Mouse (Mus musculus): Measurements from ENCODE around the gene Vwce. TPM values are rescaled to one million over a fixed set of nuclear protein-coding genes. Genes with fewer than 3 reads are reported as not detected.

Vwce gene
- polyA plus RNA-seq, 1 experiment from 2014 or later, result 2.8 TPM

- 93% methylated on average over 2 of the region's 2 CpGs for WGBS
- no peak overlapping the region for H3K27ac ChIP-seq
- DNase-seq (ENCODE audit: low spot score), result no peak
- no peak overlapping the region for H3K4me3 ChIP-seq
- H3K27me3 ChIP-seq (ENCODE audit: low read depth, poor library complexity, severe bottlenecking), result no peaks in the 10 kb centered on the region
- H3K36me3 ChIP-seq, result no peaks in the 10 kb centered on the region
- H3K4me1 ChIP-seq, result peaks cover 25% of the 10 kb centered on the region
- H3K9me3 ChIP-seq (replicated peaks), result no peaks in the 10 kb centered on the region
Observed at GRCm38 (mm10) chr19:10685727-10686126, 51.7 kb downstream of the Vwce start.

GRCm38 (mm10) chr19:10688537-10689352 lies 54.7 kb downstream of the Vwce start, which contains the start of gene Vps37c:
Gene Vps37c, plus strand, starts transcription at chr19:10688735.
- Histone ChIP-seq H3K27me3 (ENCODE audit: low read depth, poor library complexity, severe bottlenecking) (no peaks in the 10 kb centered on the region), H3K4me3 (peak within 1 kb of the TSS; percentile 90), H3K4me1 (peaks cover 25% of the 10 kb centered on the region), H3K36me3 (0 out of 2 replicates have a peak, but pooled peaks cover 3% of the 10 kb centered on the region), H3K9me3 (replicated peaks) (no peaks in the 10 kb centered on the region), H3K27ac (peak within 1 kb of the TSS; percentile 97)
- peak; percentile 95 for DNase-seq (ENCODE audit: low spot score)
- WGBS, result under 1% methylated on average over 74 of the region's 74 CpGs

- Histone ChIP-seq H3K9me3 (replicated peaks) (no peaks in the 10 kb centered on the region), H3K36me3 (0 out of 2 replicates have a peak, but pooled peaks cover 3% of the 10 kb centered on the region), H3K27ac (peak overlapping the region; percentile 97), H3K4me3 (peak overlapping the region; percentile 90), H3K4me1 (peaks cover 25% of the 10 kb centered on the region), H3K27me3 (ENCODE audit: low read depth, poor library complexity, severe bottlenecking) (no peaks in the 10 kb centered on the region)
- no peak for DNase-seq (ENCODE audit: low spot score)
- 74% methylated on average over 5 of the region's 5 CpGs for WGBS
Observed at GRCm38 (mm10) chr19:10689470-10690166, 55.6 kb downstream of the Vwce start.

GRCm38 (mm10) chr19:10690336-10690735 lies 56.3 kb downstream of the Vwce start:
- Histone ChIP-seq H3K27me3 (ENCODE audit: low read depth, poor library complexity, severe bottlenecking) (no peaks in the 10 kb centered on the region), H3K4me3 (peak overlapping the region; percentile 90; the same call in 1 of the 2 replicates), H3K36me3 (0 out of 2 replicates have a peak, but pooled peaks cover 3% of the 10 kb centered on the region), H3K4me1 (peaks cover 26% of the 10 kb centered on the region), H3K9me3 (replicated peaks) (no peaks in the 10 kb centered on the region), H3K27ac (0 out of 2 replicates have a peak overlapping the region, but pooled peaks have one; percentile 97)
- 86% methylated on average over 3 of the region's 3 CpGs for WGBS
- DNase-seq (ENCODE audit: low spot score), result no peak

- no peaks in the 10 kb centered on the region for H3K9me3 ChIP-seq (replicated peaks)
- no peaks in the 10 kb centered on the region for H3K27me3 ChIP-seq (ENCODE audit: low read depth, poor library complexity, severe bottlenecking)
- 0 out of 2 replicates have a peak, but pooled peaks cover 3% of the 10 kb centered on the region for H3K36me3 ChIP-seq
- no peak overlapping the region for H3K4me3 ChIP-seq
- DNase-seq (ENCODE audit: low spot score), result no peak
- no peak overlapping the region for H3K27ac ChIP-seq
- peaks cover 34% of the 10 kb centered on the region for H3K4me1 ChIP-seq
- WGBS, result 95% methylated on average over 4 of the region's 4 CpGs
Observed at GRCm38 (mm10) chr19:10691121-10691520, 57.1 kb downstream of the Vwce start.

GRCm38 (mm10) chr19:10691660-10692059 lies 57.6 kb downstream of the Vwce start:
- H3K27ac ChIP-seq, result no peak overlapping the region
- no peaks in the 10 kb centered on the region for H3K9me3 ChIP-seq (replicated peaks)
- no peak for DNase-seq (ENCODE audit: low spot score)
- H3K36me3 ChIP-seq, result 0 out of 2 replicates have a peak, but pooled peaks cover 3% of the 10 kb centered on the region
- peaks cover 35% of the 10 kb centered on the region for H3K4me1 ChIP-seq
- no peaks in the 10 kb centered on the region for H3K27me3 ChIP-seq (ENCODE audit: low read depth, poor library complexity, severe bottlenecking)
- WGBS, result 76% methylated on average over 3 of the region's 3 CpGs
- no peak overlapping the region for H3K4me3 ChIP-seq

GRCm38 (mm10) chr19:10692361-10692760 lies 58.3 kb downstream of the Vwce start:
- DNase-seq (ENCODE audit: low spot score), result no peak
- Histone ChIP-seq H3K4me3 (no peak overlapping the region), H3K4me1 (peaks cover 40% of the 10 kb centered on the region), H3K36me3 (0 out of 2 replicates have a peak, but pooled peaks cover 3% of the 10 kb centered on the region), H3K27me3 (ENCODE audit: low read depth, poor library complexity, severe bottlenecking) (no peaks in the 10 kb centered on the region), H3K27ac (no peak overlapping the region), H3K9me3 (replicated peaks) (no peaks in the 10 kb centered on the region)
- WGBS, result 92% methylated on average over 4 of the region's 4 CpGs

GRCm38 (mm10) chr19:10693926-10694682 lies 60.1 kb downstream of the Vwce start:
- 0 out of 2 replicates have a peak, but pooled peaks cover 3% of the 10 kb centered on the region for H3K36me3 ChIP-seq
- no peak overlapping the region for H3K27ac ChIP-seq
- DNase-seq (ENCODE audit: low spot score), result no peak
- no peaks in the 10 kb centered on the region for H3K27me3 ChIP-seq (ENCODE audit: low read depth, poor library complexity, severe bottlenecking)
- 91% methylated on average over 10 of the region's 10 CpGs for WGBS
- H3K4me1 ChIP-seq, result peaks cover 39% of the 10 kb centered on the region
- H3K4me3 ChIP-seq, result no peak overlapping the region
- no peaks in the 10 kb centered on the region for H3K9me3 ChIP-seq (replicated peaks)

GRCm38 (mm10) chr19:10695801-10696200 lies 61.8 kb downstream of the Vwce start:
- Histone ChIP-seq H3K27ac (no peak overlapping the region), H3K4me3 (no peak overlapping the region), H3K27me3 (ENCODE audit: low read depth, poor library complexity, severe bottlenecking) (no peaks in the 10 kb centered on the region), H3K36me3 (0 out of 2 replicates have a peak, but pooled peaks cover 3% of the 10 kb centered on the region), H3K4me1 (peaks cover 34% of the 10 kb centered on the region), H3K9me3 (replicated peaks) (no peaks in the 10 kb centered on the region)
- WGBS, result 82% methylated on average over 7 of the region's 7 CpGs
- no peak for DNase-seq (ENCODE audit: low spot score)

GRCm38 (mm10) chr19:10698131-10698991 lies 64.3 kb downstream of the Vwce start:
- Histone ChIP-seq H3K36me3 (no peaks in the 10 kb centered on the region), H3K4me1 (peaks cover 45% of the 10 kb centered on the region), H3K27ac (no peak overlapping the region), H3K9me3 (replicated peaks) (no peaks in the 10 kb centered on the region), H3K27me3 (ENCODE audit: low read depth, poor library complexity, severe bottlenecking) (no peaks in the 10 kb centered on the region), H3K4me3 (no peak overlapping the region)
- WGBS, result 83% methylated on average over 9 of the region's 9 CpGs
- DNase-seq (ENCODE audit: low spot score), result no peak

GRCm38 (mm10) chr19:10699851-10700250 lies 65.8 kb downstream of the Vwce start:
- Histone ChIP-seq H3K27ac (no peak overlapping the region), H3K4me1 (peaks cover 45% of the 10 kb centered on the region), H3K9me3 (replicated peaks) (no peaks in the 10 kb centered on the region), H3K27me3 (ENCODE audit: low read depth, poor library complexity, severe bottlenecking) (no peaks in the 10 kb centered on the region), H3K36me3 (no peaks in the 10 kb centered on the region), H3K4me3 (no peak overlapping the region)
- no peak for DNase-seq (ENCODE audit: low spot score)
- whole genome bisulfite sequencing, result 68% methylated on average over 9 of the region's 9 CpGs
